Mouse (Mus musculus) spleen, postnatal 14 days (tissue): Measurements from ENCODE around the gene Abcb9.
A peak's percentile ranks its signal among the peaks of the same experiment; 100 is the strongest.

Source experiments
- DNase-seq, 2 experiments: peaks; one replicate each; pipeline ENCODE4 v3.0.0; 2021 to 2022; ENCODE audit warnings: low spot score in 2 of 2

Gene Abcb9

DNA sequence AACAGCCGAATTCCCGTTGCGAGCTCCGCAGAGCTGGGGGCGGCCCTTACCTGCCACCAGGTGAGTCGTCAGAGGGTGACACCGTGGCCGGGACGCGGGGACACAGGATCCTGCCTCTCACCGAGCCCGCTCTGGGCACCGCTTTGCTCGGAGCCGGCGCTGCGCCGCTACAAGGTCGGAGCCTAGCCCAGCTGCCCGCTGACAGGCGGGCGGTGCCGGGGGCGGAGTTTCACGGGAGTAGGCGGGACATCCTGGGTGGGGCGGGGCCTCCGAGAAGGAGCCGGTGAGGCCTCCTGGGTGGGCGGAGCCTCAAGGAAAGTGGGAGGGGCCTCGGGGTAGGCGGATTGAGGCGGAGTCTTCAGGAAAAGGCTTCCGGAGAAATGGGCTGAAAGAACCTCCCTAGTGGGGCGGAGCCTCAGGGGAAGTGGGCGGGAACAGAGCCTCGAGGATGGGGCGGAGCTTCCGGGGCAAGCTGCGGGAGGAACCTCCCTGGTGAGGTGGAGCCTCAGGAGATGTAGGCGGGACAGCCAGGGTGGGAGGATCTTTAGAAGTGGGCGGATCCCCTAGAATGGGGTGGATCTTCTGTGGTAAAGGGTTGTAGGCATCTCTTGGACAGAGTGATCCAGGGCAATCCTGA lies at the start of gene Abcb9:
TSS of gene Abcb9 (minus strand) at position 203 of the 637 bp plus-strand sequence.
- peak; percentile 99 to 100 for DNase-seq

DNA sequence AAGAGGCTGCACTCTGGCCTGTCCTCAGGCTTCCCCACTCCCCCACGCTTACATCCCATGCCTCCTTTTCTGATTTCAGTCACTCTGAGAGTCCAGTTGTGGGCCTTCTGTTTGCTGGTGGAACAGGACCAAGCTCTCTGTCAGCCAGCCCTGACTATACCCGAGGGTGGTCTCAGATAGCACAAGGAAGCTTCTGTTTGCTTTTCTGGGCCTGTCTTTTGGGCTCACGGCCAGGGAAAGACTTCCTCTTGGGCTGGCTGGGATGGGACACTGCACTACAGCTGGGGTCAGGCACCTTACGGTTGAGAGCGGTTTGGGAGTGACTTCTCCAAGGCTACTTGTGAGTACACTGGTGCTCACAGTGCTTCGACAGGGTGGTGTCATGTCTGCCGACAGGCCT lies 42.5 kb upstream of the Abcb9 start:
- no peak for DNase-seq

DNA sequence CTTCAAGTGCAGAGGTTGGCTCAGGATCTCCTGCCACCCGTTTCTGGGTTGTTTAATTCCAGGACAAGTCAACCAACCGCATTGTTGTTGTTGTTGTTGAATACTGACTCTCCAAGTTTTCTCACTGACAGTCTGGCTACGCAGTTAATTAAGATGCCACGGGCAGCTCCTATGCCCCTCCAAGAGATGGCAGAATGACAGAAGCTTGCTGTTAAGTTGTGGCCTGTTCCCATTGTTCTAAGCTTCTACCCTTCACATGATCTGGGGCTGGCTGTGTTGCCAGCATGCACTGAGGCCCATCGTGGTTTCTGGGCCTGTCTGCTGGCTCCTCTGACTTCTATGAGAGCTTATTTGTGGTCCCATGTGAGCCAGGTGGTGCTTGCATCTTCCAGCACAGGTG lies 38.7 kb upstream of the Abcb9 start:
- DNase-seq = no peak

DNA sequence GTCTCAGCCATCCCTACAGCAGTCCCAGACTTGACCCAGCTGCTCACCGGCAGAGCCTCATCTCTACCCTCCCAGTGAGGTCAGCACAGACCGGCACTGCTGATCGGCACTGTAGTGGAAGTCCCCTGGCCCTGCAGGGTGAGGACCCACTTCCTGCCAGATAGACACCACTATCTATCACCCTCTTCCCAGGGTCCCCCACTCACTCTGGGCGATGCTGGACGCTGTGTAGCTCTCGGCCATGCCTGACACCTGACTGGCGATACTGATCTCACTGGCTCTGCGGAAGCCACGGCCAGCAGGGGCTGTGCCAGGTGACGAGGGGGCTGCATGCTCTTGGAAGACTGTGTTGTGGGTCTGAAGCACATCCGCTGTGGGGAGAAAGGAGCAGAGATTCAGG lies 29.5 kb upstream of the Abcb9 start:
- DNase-seq = no peak

DNA sequence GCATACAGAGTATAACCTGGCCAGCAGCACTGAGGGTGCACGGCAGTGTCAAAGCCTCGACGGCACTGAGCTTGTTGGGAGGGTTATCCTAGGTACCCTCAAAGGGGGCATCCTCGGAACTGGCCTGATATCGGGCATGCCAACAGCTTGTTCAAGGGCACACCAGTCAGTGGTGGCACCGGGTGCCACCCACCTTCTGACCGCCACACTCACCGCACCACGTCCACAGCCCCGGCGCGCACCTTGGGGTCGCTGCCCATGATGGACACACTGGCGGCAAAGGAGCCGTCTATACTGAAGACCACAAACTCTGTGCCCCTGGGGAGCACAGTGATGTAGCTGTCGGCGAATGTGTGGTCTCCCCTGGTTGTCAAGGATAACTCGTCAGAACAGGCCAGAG lies 26.8 kb upstream of the Abcb9 start:
- DNase-seq = no peak

DNA sequence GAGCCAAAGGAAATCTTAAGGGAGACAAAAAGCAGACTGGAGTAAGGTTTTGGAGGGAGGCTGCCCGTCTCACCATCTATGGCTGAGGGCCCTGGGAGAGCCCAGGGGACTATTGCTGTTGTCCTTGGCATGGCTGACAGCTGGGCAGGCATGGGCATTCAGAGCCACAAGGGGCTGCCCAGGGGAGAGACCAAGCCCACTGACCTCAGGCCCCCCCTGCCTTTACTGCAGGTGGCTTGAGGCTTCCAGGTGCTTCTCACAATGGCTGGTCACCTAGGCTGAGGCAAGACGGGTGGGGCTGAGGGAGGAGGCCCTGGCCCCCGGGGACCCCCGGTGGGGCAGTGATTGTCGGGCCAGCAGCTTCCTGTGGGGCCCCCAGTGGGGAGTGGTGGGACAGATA lies 23.6 kb upstream of the Abcb9 start:
- no peak for DNase-seq

DNA sequence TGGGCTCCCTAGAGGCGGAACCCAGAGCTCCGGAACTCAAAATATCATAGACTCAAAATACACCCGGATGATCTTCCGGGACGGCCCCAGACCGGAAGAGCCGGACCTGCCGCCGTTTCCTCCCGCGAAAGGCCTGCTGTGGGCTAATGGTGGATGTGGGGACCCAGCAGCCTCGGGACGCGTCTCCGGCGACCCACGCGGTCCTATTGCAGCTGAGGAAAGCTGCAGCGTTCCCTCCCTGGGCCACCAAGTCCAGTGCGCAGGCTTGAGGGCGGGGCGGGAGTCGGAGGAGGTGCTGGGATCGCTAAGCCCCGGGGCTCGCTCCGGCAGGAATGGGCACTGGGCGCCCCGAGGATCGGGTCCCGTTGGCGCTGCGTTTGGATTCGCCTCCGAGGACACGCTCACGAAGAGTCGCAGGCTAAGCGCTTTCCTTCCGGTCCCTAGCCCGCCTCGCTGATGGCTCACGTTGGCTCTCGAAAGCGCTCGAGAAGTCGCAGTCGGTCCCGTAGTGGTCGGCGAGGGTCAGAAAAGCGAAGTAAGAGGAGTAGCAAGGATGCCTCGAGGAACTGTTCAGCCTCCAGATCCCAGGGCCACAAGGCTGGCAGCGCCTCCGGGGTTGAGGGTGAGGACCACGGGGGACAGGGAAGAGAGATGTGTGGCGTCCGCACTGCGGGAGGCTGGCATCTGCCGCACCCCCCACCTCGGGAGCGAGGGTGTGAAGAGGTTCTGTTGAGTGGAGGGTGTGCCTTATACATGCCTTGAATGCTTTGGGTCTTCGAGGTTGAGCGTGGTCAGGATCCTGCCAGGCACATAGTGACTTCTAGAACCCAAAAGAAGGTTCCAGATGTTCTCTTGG lies 20.6 kb upstream of the Abcb9 start, which contains the start of gene Arl6ip4:
TSS of gene Arl6ip4 (plus strand) at position 100 of the 856 bp plus-strand sequence.
- DNase-seq = peak; percentile 65 to 72

DNA sequence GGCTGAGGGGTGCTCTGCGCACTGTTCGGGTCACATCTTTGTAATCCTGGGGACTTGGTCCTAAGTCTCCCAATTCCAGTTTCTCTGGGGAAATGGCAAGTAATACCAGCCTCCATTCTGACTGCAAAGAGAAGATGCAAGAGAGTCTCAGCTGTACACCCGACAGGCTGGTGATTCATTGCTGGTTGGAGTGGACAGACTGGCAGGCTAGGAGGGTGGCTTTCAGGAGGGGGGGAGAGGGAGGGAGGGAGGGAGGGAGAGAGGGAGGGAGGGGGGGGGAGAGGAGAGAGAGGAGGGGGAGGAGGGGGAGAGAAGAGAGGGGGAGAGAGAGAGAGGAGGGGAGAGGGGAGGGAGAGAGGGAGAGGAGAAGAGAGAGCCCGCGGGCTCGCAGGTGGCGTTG lies 19.9 kb upstream of the Abcb9 start:
- DNase-seq = no peak

DNA sequence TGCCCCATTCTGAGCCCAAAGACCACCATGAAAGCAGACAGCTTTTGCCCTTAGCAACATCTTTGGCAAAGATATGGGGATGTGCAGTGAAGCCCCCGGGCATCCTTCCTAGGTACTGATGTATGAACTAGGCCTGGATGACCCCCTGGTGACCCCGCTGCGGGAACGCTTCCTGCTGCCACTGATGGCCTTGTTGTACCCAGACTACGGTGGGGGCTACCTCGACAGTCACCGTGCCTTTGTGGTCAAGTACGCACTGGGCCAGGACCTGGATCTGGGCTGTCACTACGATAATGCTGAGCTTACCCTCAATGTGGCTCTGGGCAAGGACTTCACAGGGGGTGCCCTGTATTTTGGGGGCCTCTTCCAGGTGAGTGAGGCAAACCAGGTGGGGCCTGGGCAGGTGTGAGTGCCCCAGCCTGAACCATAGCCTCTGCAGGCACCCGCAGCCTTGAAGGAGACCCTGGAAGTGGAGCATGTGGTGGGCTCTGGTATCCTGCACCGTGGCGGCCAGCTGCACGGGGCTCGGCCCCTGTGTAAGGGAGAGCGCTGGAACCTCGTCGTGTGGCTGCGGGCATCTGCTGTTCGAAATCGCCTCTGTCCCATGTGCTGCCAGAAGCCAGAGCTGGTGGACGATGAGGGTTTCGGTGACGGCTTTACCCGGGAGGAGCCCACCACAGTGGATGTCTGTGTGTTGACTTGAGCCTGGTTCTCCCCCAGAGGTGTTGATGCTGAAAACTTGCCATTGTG lies 18.9 kb upstream of the Abcb9 start:
- DNase-seq = no peak

DNA sequence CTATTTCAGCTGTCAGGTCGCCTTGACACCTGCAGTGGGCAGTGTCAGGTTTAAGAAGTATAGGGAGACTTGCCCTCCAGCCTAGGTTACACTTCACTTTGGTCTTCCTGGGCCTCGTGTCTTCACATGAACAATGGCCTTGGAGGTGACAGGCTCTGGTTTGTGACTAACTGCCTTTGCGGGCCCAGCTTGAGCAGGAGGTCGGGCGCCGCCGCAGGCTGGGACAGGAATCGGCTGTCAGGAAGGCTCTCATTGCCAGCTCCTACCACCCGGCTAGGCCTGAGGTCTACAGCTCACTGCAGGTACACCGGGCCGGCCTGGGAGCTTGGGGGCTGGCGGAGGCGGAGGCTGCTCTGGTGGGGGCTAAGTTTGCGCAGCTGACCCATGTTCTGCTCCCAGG lies 17.4 kb upstream of the Abcb9 start:
- DNase-seq = peak in 1 of 2 experiments; percentile 59

DNA sequence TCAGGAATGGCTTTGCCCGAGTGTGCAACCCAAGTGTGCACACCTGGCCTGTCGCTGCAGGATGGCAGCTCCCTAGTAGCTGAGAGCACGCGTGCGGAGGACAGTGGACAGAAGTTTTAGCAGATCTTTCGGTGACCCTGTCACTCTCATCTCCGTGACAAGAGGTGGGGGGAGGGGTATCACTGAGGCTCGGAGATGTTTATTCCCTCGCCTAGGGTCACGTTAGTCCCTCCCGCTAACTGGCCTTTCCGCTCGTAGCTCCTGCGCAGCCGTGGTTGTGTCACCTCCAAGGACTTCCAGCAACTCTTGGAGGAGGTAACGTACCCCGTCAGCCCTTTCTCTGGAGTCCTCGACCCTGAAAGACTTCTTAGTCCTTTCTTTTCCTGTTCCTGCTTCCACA lies 16.9 kb upstream of the Abcb9 start:
- no peak for DNase-seq

DNA sequence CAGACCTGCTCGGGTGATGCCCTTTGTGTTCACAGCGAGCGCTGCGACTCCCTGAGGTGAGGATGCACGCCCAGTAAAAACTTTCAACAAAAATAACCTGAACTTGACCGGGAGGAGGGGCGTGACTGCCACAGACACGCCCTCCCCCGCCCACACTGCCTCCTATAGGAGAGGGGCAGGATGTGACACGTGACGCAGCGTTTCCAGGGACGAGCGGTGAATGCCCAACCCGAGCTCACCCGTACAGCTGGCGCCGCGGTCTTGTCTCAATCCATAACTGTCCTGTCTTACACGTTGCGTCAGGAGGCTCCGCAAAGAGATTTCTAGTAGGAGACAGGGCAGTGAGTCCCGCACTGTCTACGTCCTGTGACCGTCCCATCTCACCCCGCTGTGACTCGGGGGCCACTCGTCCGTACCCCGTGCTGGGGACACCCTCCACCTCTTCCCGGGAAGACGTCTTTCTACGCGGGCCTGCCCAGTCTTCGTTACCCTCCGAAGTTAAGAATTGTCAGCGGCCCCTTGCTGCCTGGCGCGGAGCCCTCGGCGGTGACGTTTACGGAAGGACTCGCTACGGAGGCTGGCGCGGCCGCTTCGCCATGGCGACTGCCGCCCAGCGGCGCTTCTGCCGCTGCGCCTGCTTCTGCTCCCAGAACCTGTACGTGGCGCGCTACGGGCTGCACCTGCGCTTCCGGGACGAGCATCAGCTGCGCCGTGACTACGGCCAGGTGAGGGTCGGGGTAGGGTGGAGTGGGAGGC lies 16.3 kb upstream of the Abcb9 start, which contains the start of gene Ogfod2:
TSS of gene Ogfod2 (plus strand) at position 556 of the 756 bp plus-strand sequence.
- peak; percentile 86 to 91 for DNase-seq

DNA sequence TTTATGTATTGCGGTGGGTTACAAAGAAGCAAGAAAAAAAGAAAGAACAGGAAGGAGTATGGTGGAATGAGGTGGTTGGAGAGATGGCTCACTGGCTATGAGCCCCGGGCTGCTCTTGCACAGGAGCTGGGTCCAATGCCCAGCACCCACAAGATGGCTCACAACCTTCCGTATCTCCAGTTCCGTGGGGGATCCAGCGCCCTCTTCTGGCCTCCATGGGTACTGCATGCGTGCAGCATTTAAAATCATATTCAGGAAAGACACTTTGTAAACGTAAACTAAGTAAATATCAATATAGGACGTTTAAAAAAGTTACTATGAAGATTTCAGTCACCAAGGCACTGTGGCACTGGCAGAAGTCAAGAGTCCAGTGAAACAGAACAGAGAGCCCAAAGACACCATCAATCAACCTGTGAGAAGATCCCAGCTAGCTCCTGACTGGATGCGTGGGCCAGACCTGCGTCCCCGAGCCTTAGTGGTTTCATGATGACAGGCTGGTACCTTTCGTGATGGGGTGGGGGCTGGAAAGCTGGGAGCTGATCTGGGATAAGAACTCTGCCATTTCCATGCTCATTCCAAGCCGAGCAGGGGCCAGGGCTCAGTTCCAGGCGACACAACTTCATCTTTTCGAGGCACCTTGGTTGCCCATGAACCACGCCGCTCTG lies 15.6 kb upstream of the Abcb9 start:
- DNase-seq = peak in 1 of 2 experiments; percentile 59

DNA sequence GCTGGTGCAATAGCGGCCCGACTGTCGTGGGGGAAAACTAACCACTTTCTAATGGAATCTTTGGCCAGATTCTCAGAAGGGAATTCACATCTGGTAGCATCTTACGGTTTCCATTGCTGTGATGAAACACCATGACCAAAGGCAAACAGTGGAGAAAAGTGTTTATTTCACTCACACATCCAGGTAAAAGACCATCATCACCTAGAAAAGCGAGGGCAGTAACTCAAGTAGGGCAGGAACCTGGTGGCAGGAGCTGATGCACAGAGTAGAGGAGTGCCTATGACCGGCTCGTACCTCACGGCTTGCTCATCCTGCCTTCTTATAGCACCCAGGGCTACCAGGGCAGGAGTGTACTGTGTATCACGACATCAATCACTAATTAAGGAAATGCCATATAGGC lies 8.0 kb upstream of the Abcb9 start:
- DNase-seq = no peak

DNA sequence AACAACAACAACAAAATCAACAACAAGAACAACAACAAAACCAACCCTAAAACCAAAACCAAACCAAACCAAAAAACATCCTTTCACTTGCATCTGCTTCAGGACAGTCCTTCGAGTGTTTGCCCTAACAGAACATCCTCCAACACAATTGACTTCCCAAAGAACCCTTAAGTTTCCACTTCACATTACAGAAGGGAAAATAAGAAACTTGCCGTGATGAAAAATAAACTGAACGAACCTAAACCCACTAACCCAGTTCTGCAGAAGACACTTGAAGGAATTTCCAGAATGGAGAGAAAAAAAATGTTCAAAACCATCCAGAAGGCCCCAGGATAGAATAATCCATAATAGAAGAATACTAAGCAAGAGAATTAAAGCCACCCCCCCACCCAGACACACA lies 7.4 kb upstream of the Abcb9 start:
- DNase-seq = no peak

DNA sequence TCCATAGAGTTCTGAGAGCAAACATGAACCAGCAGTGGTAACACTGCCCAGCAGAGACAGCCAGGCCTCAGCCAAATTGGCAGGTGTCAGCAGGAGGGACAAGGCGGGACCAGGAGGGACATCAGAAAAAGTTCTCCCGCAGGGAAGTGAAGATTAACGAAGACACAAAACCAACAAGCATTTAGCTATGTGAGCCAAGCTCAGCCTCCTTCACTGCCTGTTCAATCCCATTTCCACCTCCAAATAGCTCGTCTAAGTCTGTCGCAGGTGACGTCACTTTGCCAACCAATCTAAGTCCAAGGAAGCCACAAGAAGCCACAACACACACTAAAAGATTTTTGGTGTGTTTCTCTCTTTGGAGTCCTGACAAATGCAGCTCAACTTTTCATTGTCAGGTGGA lies 6.7 kb upstream of the Abcb9 start:
- no peak for DNase-seq

DNA sequence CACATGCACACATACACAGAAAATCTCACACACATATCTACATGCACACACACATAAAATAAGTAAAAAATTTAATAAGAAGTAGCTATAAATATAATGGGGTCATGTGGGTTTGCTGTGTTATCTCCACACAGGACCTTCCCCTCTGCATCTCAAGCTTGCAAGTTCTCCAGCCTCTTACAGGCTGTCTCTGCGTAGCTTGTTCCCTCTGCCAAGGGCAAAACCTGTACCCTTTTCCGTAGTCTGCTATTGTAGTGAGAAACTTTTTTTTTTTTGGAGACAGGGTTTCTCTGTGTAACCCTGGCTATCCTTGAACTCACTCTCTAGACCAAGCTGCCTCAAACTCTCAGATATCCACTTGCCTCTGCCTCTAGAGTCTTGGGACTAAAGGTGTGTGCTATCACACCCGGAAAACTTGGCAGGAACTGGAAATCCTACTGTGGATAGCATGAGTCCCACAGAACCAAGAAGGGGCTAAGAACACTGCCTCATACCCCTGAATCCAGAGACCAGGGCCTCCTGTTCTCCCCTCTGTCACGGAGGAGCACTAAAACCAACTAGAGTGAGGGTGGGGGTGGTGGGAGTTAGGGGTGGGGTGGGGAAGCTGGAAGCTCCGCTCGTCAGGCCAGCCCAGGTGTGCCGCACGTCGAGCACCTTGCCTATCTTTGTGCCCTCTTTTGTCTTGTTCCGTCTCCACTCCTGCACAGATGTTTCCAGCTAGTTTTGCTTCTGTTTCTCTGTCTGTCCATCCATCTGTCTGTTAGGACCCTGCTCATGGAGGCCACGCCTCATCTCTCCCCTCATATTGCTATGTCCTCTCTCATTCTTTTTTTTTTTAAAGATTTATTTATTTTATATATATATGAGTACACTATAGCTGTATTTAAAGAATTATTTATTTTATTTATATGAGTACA lies 4.8 kb upstream of the Abcb9 start:
- no peak for DNase-seq

DNA sequence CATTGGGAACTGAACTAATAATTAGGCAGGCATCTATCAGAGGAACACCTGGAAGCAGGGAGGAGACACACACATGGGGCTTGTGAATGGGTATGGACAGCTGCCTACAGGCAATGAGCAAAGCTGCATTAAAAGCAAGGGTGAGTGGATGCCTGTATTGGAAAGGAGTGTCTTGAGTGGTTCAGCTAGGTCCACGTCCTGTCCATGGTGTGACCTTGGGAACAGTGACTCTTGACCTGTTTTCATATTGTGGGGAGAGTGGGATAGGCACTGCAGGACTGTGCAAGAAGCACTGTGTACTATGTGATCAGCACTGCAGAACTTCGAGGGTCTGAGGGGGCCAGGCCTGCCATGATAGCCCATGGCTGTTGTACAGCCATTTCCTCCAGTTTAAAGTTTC lies 3.3 kb upstream of the Abcb9 start:
- no peak for DNase-seq

DNA sequence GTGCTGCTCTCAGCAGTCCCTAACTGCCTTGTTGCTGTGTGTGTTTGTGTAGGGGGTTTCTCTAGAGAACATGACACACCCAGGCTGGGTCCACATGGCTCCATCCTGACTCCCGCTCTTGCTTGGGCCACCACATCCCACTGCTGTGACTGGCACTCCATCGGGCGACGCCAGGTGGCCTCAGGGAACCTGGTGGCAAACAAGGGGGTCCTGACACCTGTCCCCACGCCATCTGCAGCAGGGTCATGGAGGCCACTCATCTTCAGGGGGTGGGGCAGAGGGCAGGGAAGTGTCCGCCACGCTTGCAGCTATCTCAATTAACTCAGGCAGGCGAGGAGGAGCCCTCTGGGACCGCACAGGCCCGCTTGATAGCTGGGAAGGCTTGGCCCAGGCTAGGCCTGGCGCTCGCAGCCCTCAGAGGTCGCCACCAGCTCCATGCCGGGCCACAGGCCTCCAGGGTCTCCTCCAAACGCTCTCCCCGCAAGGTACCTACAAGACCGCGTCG lies 469 bp downstream of the Abcb9 start:
- DNase-seq = peak; percentile 42 to 44
